Mouse (Mus musculus): ENCODE results near the gene Osbpl9.

GRCm38 (mm10) chr4:109089999-109090398, 112.1 kb downstream of the Osbpl9 start:
- TF ChIP-seq CTCF (IDR thresholded peaks at IDR 0.05) (no peak), POLR2A (IDR thresholded peaks at IDR 0.05; ENCODE audit: insufficient read depth, low read depth, low read length) (no peak), EP300 (IDR thresholded peaks at IDR 0.05; ENCODE audit: insufficient read depth, low read depth, low read length) (no peak)
